Mouse (Mus musculus) frontal cortex, postnatal 10 days (tissue): Measurements from ENCODE around the gene Gm20604.

Experiments
- DNase-seq, 2 experiments: peaks; one replicate each; pipeline ENCODE4 v3.0.0; 2022; ENCODE audit warnings: low spot score in 2 of 2, mixed read lengths in 1 of 2

Gm20604 gene

DNA sequence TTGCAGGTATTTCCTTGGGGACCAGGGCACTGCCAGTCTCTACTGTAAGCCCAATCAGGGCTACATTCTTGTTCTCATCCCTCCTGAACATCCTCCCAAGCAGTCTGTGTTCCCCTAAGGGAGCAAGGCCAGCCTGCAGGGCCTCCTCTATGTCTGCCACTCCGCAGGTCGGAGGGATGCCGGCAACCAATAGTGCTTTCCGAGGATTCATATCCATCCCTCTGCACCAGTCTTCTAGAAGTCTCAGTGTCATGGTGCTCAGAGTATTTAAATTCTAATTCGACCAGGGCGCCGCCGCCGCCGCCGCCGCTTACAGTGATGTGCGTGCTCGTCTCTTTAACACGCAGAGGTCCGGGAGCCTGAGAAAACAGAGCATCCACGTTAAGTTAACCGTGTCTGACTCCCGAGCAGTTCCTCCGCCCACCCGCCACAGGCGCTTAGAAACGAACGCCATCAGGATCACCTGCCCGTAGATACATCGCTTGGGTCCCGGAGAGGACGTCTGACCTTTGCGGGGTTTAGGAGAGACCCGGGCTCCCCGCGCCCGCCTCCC lies 15.4 kb downstream of the Gm20604 start:
- DNase-seq, result no peak

- DNase-seq, result no peak
Observed at GRCm38 (mm10) chr12:102742056-102742455, 16.4 kb downstream of the Gm20604 start.

- DNase-seq, result no peak
Observed at GRCm38 (mm10) chr12:102740285-102740684, 18.2 kb downstream of the Gm20604 start.

GRCm38 (mm10) chr12:102739096-102739495 lies 19.4 kb downstream of the Gm20604 start:
- DNase-seq, result no peak

DNA sequence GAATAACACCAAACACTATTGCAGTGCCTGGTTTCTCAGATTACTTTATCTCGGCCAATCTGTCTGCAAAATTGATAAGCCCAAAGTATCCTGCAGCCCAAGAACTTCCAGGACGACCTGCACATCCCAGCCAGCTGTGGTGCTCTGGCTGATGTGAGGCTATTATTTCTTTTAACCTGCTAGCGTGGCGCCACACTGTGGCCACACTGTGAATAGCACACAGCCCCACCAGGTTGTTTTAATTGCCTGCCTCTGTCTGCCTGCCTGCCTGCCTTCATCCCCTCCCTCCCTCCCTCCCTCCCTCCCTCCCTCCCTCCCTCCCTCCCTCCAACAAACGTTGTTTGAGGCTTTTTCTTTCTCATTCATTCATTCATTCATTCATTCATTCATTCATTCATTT lies 25.1 kb downstream of the Gm20604 start:
- DNase-seq, result peak in 1 of 2 experiments; percentile 53

- DNase-seq, result no peak
Observed at GRCm38 (mm10) chr12:102730798-102731619, 27.5 kb downstream of the Gm20604 start.

GRCm38 (mm10) chr12:102729855-102730797 lies 28.3 kb downstream of the Gm20604 start:
- DNase-seq, result peak; percentile 81 to 86

DNA sequence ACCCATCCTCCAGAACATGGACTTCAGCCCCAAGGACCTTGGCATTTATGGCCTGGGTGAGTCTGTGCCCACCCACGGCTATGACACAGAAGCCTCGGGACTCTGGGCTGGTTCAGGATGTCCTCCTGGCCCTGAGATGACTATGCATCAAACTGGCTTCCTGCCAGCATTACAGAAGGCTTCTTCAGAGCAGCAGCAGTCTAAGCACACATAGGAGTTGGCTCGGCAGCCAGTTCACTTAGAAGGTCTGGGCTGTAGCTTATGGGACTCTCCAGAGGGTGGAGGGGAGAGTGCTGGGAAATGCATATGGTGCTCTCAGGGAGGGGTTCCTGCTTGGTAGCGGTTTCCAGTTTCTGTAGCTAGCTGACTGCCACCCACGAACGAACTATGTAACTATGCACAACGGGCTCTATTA lies 32.7 kb downstream of the Gm20604 start:
- DNase-seq, result no peak

DNA sequence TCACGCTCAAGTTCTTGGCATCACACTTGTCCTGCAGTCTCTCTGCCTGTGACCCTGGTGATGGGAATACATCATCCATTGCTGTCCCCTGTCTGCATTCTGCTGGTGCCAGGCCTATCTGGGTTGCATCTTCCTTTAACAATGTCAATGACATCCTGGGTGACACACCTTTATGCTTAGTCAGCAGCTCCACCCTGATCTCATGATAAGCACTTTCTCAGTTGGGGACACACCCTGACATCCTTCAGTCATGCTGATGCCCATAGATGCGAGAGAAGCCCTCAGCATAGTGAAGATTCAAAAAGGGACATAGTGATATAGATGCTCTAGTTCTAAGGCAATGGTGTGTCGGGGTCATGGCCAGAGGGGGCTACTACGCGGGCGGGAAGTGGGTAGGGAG lies 33.3 kb downstream of the Gm20604 start:
- DNase-seq, result no peak

- DNase-seq, result no peak
Observed at GRCm38 (mm10) chr12:102723861-102724260, 34.6 kb downstream of the Gm20604 start.

- DNase-seq, result no peak
Observed at GRCm38 (mm10) chr12:102722966-102723365, 35.5 kb downstream of the Gm20604 start.

DNA sequence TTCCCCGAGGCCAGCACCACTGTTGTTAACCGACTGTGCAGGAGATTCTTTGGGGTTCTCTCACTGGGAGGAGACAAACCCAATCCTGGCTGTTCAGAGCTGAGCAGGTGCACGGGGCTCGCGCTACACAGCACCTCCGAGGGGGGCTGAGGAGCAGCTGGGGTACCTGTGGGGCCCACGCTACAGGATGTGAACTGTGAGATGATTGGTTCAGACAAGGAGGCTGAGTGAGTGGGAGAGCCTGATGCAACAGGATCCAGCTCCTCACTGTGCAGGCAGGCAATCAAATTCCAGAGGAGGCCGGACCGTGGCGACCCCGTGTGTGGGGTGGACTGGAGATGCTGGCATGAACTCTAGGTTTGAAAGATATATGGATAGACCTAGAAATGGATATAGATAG lies 36.0 kb downstream of the Gm20604 start:
- DNase-seq, result no peak

GRCm38 (mm10) chr12:102719552-102720315 lies 38.7 kb downstream of the Gm20604 start:
- DNase-seq, result no peak

DNA sequence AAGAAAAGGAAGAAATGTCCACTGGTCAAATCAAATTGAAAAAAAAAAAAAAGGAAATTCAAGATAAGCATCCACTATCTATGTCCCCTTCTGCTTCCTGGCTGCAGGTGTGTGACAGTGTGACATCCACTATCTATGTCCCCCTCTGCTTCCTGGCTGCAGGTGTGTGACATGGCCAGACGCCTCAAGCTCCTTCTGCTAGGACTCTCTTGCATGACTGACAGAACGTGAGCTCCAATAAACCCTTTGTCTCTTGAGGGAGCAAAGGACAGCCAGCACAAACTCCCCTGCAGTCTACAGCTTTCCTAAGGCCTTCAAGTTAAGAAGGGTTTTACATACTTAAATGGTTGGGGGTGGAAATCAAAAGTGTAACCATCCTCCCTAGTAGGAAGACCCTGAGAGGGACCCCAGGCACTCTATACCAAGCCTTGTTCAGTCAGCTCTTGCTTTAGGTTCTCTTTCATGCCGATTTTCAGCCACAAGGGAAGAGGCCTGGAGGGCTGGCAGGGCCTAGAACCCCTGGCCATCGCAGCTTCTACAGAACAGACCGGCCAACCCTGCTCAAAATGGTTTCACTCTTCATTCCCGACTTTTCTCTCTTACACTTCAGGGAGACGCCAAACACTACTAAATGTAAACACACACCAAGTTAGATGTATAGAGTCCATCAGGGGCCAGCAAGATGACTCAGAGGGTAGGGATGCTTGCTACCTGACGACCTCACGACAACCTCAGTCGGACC lies 43.6 kb downstream of the Gm20604 start:
- no peak for DNase-seq

DNA sequence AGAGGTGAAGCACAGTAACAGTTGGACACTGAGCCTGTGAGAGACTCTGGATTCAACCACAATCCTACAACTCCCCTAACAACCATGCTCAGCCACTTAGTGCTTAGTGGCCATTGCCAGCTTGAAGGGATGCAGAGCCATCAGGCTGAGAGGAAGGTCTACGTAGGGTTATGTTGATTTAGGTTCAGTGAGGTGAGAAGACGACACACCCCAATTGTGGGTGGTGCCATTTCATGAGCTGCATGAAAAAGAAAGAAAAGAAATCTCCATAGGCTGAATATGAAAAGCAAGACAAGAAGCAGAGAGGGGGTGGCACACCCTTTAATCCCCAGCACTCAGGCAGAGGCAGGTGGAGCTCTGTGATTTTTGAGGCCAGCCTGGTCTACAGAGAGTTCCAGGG lies 44.4 kb downstream of the Gm20604 start:
- DNase-seq, result no peak

DNA sequence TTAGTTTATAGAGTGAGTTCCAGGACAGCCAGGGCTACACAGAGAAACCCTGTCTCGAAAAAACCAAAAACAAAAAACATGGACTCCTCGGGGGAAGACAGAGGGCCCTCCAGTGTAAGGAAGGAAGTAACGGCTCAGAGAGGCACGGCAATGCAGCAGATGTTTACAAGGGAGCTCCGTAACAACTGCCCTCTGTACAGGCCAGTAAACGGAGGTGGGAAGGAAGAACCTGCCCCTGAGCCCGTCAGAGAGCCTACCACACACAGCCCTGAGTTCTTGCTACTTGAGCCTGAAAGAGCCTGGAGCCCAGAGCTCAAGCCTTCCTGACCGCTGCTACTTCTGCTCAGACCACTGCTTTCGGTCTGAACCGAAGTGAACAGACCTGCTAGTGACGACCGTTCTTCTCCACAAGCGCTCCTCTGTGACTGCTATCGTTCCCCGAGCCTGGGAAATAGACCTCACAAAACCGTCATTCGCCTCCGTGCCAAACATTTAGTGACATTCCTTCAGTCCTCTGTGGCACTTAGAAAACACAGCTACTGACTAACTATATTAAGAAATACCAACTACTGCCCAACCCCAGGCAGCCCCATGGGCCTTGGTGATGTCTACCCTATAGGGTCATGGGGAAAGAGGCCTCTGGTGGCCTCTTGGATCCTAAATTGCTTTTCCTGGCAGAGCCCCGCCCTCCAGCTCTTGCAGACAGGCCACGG lies 45.2 kb downstream of the Gm20604 start:
- DNase-seq, result no peak

GRCm38 (mm10) chr12:102710851-102711375 lies 47.6 kb downstream of the Gm20604 start:
- DNase-seq, result no peak

DNA sequence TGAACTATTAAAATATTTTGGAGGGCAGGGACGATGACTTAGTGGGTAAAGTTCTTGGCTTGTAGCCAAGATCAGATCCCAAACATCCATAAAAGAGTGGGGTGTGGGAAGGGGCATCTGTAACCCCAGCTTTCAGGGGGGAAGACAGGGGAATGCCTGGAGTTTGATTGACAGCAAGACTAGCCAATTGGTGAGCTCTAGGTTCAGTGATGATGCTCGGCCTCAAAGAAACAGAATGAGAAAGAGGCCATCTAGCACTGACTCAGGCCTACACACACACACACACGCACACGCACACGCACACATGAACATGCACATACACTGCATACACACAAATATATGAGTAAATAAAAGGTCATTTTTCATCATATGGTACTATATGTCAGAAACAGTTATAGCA lies 48.6 kb downstream of the Gm20604 start:
- DNase-seq, result no peak

- DNase-seq, result no peak
Observed at GRCm38 (mm10) chr12:102708220-102708619, 50.3 kb downstream of the Gm20604 start.
